Mouse (Mus musculus): ENCODE measurements around the gene Rnf121. TPM values are rescaled to one million over a fixed set of nuclear protein-coding genes. Genes with fewer than 3 reads are reported as not detected.
"Not testable (repeated sequence)": the region's sequence is repeated elsewhere in the genome, so short reads cannot be mapped to it uniquely, and the experiment has no call there.

Gene Rnf121
- total RNA-seq, 2 experiments from 2014 or later, result 20.4 to 24.3 TPM

GRCm38 (mm10) chr7:102076714-102077296 is 11.5 kb upstream of the Rnf121 start:
- peak in 1 of 2 experiments; percentile 44 for DNase-seq
- intact Hi-C loops (cut with DNase I), result loop anchor here (2.0 to 5.0 kb wide), 2 partner anchors 80 to 424 kb away; no protein-coding TSS in a partner anchor

GRCm38 (mm10) chr7:102066363-102066762 is 1.1 kb upstream of the Rnf121 start:
- intact Hi-C loops (cut with DNase I), result no loop called here
- DNase-seq, result no peak

DNA sequence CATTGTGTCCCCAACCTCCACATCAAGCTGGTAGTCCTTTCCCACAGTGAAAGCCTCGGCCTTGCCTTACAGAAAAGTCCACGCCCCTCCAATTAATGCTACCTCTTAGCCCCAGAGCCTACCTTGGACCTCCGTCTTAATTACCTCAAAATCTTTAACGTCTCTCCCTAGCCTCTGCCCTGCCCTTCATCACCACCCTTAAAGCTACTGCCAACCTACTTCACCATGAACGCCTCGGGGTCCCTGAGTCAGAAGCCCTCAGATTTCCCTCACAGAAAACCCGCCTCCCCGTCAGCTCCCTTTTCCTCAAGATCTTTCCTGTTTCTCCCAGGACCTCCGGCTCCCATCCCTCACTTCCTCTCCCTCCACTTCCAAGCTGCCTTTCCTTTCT is 619 bp downstream of the Rnf121 start:
- DNase-seq, result no peak
- intact Hi-C loops (cut with DNase I), result loop anchor here (2.0 to 5.0 kb wide), 2 partner anchors 66 to 132 kb away; partner anchors contain the start of genes Lrrc51 and Numa1

- DNase-seq, result no peak
- intact Hi-C loops (cut with DNase I), result loop anchor here (2.0 to 5.0 kb wide), 2 partner anchors 65 to 132 kb away; partner anchors contain the start of genes Lrrc51 and Numa1
Observed at GRCm38 (mm10) chr7:102063891-102064290, 1.4 kb downstream of the Rnf121 start.

- intact Hi-C loops (cut with DNase I), result loop anchor here (5.0 kb wide), 1 partner anchor 130 kb away; the partner anchor contains the start of genes Lrrc51 and Numa1
- DNase-seq, result no peak
Observed at GRCm38 (mm10) chr7:102062203-102062602, 3.1 kb downstream of the Rnf121 start.

GRCm38 (mm10) chr7:102061353-102061752 is 3.9 kb downstream of the Rnf121 start:
- intact Hi-C loops (cut with DNase I), result loop anchor here (5.0 kb wide), 1 partner anchor 129 kb away; the partner anchor contains the start of genes Lrrc51 and Numa1

DNA sequence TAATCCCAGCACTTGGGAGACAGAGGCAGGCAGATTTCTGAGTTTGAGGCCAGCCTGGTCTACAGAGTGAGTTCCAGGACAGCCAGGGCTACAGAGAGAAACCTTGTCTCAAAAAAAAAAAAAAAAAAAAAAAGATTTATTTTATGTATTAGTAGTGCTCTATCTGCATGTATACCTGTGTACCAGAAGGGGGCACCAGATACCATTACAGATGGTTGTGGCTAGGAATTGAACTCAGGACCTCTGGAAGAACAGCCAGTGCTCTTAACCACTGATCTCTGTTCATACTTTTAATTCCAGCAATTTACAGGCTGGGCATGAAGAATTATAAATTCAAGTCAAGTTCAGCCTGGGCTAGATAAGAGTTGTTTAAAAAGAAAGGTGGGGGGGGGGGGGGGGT is 16.7 kb downstream of the Rnf121 start:
- DNase-seq; intact Hi-C loops (cut with DNase I): not testable (repeated sequence)

More at GRCm38 (mm10) chr7:102061353-102061752, 3.9 kb downstream of the Rnf121 start:
- no peak for DNase-seq

DNA sequence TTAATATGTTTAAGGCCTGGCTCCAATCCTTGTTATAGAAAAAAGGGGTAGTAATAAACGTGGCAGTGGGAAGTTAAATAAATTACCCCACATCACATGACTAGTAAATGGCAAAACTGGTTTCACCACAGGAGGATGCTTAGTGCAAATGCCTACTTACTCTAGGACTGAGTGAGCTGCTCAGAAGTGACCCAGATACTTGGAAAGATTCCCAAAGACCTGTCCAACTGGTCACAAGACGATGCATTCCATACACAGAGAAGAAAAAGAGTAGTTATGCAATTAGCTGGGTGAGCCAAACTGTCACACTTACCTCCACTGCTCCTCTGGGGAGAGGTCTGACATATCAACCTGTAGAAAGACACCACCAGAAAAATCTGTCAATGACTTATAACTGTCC is 23.0 kb downstream of the Rnf121 start:
- intact Hi-C loops (cut with DNase I), result no loop called here
- DNase-seq, result no peak

DNA sequence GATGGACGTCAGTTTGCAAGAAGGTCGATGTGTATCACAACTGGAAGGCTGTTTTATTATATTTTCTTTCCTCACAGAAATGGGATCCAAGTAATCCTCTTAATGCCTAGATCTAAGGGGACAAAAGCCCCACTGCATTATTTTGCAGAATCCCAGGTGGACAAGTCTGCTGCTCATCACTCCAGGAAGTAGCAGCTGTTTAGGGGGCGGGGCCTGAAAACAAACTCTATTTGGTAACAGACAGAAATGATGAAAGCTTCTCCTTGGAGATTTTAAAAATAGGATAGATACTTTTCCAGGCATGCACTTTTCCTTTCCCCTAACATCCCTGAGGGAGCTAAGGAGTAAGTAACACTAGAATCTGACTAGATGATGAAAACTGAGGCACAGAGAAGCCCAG is 28.0 kb downstream of the Rnf121 start:
- no peak for DNase-seq
- intact Hi-C loops (cut with DNase I), result no loop called here

GRCm38 (mm10) chr7:102035534-102035933 is 29.7 kb downstream of the Rnf121 start:
- DNase-seq, result no peak
- intact Hi-C loops (cut with DNase I), result no loop called here

GRCm38 (mm10) chr7:102034904-102035303 is 30.4 kb downstream of the Rnf121 start:
- no peak for DNase-seq
- intact Hi-C loops (cut with DNase I), result no loop called here

- DNase-seq, result no peak
- intact Hi-C loops (cut with DNase I), result no loop called here
Observed at GRCm38 (mm10) chr7:102025187-102026119, 39.8 kb downstream of the Rnf121 start.

- DNase-seq, result no peak
- intact Hi-C loops (cut with DNase I), result no loop called here
Observed at GRCm38 (mm10) chr7:102023821-102024220, 41.4 kb downstream of the Rnf121 start.

- DNase-seq; intact Hi-C loops (cut with DNase I): not testable (repeated sequence)
Observed at GRCm38 (mm10) chr7:102020934-102021333, 44.3 kb downstream of the Rnf121 start.

DNA sequence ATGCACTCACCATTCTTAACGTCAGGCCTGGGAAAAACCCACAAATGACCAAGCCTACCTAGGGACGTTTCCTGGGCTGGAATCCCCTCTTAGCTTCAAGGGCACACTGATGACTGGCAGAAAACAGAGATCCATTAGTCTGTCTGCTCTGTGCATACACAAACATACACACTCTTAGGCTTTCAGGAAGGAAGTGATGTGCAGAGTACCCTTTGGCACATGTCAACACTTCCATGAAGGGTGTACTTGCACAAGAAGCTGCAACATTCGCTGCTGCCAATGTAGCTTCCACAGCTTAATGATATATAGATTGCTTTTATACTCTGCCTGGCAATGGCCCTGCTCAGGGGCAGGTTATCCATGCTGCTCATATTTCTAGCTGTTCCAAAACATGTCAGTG is 45.9 kb downstream of the Rnf121 start:
- DNase-seq, result no peak
- intact Hi-C loops (cut with DNase I), result no loop called here

GRCm38 (mm10) chr7:102018590-102018989 is 46.7 kb downstream of the Rnf121 start, which contains the start of gene Il18bp:
Gene Il18bp, minus strand, starts transcription at chr7:102018690.
- intact Hi-C loops (cut with DNase I), result no loop called here
- no peak for DNase-seq

GRCm38 (mm10) chr7:102018034-102018433 is 47.2 kb downstream of the Rnf121 start:
- intact Hi-C loops (cut with DNase I), result no loop called here
- peak; percentile 47 to 55 for DNase-seq

- intact Hi-C loops (cut with DNase I), result no loop called here
- DNase-seq, result peak in 1 of 2 experiments; percentile 52
Observed at GRCm38 (mm10) chr7:102017452-102017851, 47.8 kb downstream of the Rnf121 start.

DNA sequence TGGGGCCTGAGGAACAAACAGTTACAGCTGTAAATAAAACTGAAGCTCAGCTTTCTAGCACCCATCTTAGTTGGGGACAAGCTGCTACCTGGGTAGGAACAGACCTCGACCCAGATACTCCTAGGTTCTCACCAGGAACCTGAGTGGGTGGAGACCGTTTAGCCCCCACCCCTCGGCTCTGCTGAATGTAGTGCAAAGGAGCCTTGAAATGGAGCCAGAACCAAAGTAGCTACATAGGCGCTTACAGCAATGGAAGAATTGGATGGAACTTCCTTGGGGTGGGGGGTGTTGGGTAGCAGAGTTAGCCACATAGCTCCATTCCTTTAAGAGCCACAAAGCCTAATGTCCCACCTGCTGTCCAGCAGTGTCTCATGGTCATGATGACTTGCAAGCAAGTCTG is 48.3 kb downstream of the Rnf121 start:
- intact Hi-C loops (cut with DNase I), result no loop called here
- no peak for DNase-seq

DNA sequence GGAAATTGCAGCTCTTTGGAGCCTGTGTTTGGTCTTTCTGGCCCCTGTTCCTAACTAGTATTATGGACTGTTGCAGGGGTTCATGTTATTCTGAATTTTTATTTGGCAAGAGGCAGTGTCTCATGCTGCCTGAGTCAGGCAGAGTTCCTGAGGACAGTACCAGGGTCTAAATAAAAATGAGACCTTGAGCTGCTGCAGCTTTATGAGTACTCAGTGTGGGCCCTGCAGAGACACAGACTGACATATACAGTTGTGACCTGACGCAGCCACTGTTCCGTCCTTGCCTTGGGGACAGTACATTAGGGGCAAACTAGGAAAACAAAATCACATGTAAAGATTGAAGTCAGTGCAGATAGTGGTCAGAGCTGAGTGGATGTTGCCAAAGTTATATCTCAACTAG is 50.3 kb downstream of the Rnf121 start:
- DNase-seq, result no peak
- intact Hi-C loops (cut with DNase I), result no loop called here

GRCm38 (mm10) chr7:102013416-102013815 is 51.9 kb downstream of the Rnf121 start:
- intact Hi-C loops (cut with DNase I), result no loop called here
- no peak for DNase-seq
